Mouse (Mus musculus) frontal cortex, adult 2 months (tissue): ENCODE data around the gene Gabpa. TPM values are rescaled to one million over a fixed set of nuclear protein-coding genes. Genes with fewer than 3 reads are reported as not detected.

Source experiments
- DNase-seq, 2 experiments: peaks; one replicate each; pipeline ENCODE4 v3.0.0; 2022; ENCODE audit warnings: low spot score in 1 of 2; ENCODE audit errors: extremely low spot score in 1 of 2
- polyA plus RNA-seq: library from polyadenylated mRNA; depleted of rRNA; stranded (reverse); fragments of >200 nt; gene quantifications from 2 replicates; pipeline ENCODE4 v1.2.3, GENCODE M21; 2012; rRNA removed

Gene Gabpa
- polyA plus RNA-seq, 1 experiment: 20.2 TPM

- no peak for DNase-seq
Measured at GRCm38 (mm10) chr16:84853492-84853891, 18.8 kb downstream of the Gabpa start.

- no peak for DNase-seq
Measured at GRCm38 (mm10) chr16:84864656-84865055, 29.9 kb downstream of the Gabpa start.

GRCm38 (mm10) chr16:84873805-84874204, 39.1 kb downstream of the Gabpa start:
- DNase-seq: no peak

GRCm38 (mm10) chr16:84875012-84875717, 40.4 kb downstream of the Gabpa start:
- DNase-seq: peak; percentile 16 to 57

- DNase-seq: peak; percentile 27 to 59
Measured at GRCm38 (mm10) chr16:84875718-84876035, 41.0 kb downstream of the Gabpa start.

- DNase-seq: peak in 1 of 2 experiments; percentile 29
Measured at GRCm38 (mm10) chr16:84876082-84876481, 41.4 kb downstream of the Gabpa start.

GRCm38 (mm10) chr16:84879146-84879545, 44.4 kb downstream of the Gabpa start:
- peak; percentile 21 to 87 for DNase-seq

- no peak for DNase-seq
Measured at GRCm38 (mm10) chr16:84881168-84881567, 46.4 kb downstream of the Gabpa start.

- no peak for DNase-seq
Measured at GRCm38 (mm10) chr16:84881754-84882321, 47.1 kb downstream of the Gabpa start.

- DNase-seq: no peak
Measured at GRCm38 (mm10) chr16:84884572-84884971, 49.8 kb downstream of the Gabpa start.

- no peak for DNase-seq
Measured at GRCm38 (mm10) chr16:84902995-84903394, 68.3 kb downstream of the Gabpa start.

GRCm38 (mm10) chr16:84911477-84912165, 76.9 kb downstream of the Gabpa start:
- no peak for DNase-seq

Other genes starting within 250 kb of the Gabpa start
- 24.1 and 24.6 TPM in 2 replicates for gene Mrpl39, start 99.2 kb upstream of the Gabpa start, polyA plus RNA-seq
- gene Jam2, start 60.8 kb upstream of the Gabpa start, polyA plus RNA-seq: 54.7 and 55.7 TPM in 2 replicates
- 396 and 409 TPM in 2 replicates for gene Atp5j, start 700 bp downstream of the Gabpa start, polyA plus RNA-seq